Mouse (Mus musculus): ENCODE results near the gene Hs3st4. TPM values are rescaled to one million over a fixed set of nuclear protein-coding genes. Genes with fewer than 3 reads are reported as not detected.

Gene Hs3st4
- total RNA-seq, 1 experiment from 2014 or later: not detected

DNA sequence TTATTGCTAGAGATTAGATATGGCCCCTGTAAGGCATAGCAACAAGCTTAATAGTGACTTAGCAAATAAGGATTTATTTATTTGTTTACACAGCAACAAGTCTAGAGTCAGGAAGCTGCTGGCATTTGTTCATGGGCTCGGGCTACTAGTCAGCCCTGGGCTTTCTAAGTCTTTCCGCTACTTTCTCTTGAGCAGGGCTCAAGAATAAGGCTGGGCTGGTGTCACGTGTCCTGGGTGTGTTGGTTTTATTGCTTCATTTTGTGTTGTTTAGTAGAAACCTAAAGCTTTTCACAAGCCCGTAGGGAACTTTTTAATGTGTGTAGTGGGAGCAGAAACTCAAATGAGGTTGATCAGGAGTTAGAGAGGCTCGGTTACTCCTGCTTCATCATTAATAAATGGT is 153.5 kb downstream of the Hs3st4 start:
- no peak for DNase-seq

DNA sequence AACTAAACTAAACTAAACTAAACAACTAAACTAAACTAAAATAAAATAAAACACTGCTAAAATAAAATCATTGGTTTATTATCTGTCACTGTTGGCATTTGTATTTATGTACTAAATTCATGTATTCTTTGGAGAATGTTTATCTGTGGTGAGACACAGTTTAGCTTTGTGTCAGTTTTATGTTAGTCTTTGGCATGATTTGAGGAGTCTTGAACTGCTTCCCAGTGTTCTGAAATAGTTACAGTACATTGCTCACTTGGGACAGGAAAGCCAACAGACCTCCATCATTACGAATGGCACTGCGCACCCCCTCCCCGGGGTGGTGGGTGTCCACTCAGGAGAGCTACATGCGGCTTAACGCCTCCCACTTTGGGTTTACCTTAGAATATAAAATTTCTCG is 158.6 kb downstream of the Hs3st4 start:
- DNase-seq: no peak

DNA sequence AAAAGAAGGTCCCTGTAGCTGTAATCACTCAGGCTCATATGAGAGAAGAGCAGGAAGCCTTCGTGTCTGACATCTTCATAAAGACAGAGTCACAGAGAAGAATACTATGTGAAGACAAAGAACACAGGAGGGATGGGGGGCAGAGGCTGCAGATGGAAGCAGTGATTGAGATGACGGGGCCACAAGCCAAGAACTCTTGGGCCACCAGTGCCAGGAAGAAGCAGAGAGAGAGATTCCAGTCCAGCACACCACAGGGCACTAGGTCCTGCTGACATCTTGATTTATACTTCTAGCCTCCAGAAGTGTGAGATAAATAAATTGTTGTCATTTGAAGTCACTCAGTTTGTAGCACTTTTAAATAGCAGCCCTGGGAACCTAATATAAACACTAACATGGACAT is 168.2 kb downstream of the Hs3st4 start:
- DNase-seq: no peak

DNA sequence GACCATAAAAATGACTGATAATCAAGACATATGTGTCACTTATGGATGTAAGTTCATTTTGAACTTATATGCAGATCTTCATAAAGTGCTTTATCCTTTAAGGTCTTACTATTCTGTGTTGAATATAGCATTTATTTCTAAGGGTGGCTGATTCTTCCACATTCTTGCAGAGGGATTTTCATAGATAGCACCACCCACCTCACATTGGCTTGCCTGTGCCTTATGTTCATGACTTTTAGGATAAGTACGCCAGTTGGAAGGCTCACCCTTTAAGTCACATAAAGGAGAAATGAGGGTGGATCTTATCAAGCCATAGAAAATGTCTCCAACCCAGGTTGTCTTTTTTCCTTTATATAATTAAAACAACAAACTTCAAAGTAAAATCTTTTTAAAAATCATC is 180.6 kb downstream of the Hs3st4 start:
- DNase-seq: no peak

DNA sequence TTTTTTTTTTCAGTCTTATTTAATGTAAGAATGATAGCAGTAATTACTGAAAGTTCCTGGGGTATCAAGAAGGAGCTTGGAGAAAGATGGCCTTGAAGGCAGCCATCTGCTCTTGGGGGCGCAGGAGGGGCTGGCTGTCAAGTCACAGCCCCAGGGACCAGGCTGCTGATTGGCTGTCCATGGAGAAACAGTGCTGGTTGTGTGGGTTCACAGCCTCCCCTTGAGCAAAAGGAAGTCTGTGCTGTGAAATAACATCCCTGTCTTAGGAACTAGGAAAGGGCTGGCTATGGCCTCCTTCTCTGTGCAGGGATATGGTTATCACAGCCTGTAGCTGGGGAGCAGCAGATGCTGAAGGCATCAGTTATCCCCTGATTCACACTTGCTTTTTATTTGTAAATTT is 183.6 kb downstream of the Hs3st4 start:
- DNase-seq: no peak

DNA sequence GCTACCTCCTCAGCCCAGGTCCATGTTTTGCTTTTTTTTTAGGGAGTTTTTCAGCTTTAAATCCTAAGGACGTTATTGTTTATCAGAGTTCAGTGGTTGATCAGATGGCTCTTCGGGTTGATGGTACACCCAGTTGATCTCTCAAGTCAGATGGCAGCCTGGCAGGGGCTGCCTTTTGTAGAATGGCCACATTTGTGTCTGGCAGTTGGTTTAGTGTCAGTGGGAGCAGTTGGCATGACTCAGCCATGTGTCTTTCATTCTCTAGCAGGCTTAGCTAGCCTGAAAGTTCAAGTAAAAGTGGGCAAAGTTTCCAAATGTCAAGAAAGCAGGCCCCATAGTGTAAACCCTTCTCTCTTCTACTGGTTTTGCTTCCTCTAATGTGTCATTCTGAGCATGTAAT is 186.1 kb downstream of the Hs3st4 start:
- no peak for DNase-seq

DNA sequence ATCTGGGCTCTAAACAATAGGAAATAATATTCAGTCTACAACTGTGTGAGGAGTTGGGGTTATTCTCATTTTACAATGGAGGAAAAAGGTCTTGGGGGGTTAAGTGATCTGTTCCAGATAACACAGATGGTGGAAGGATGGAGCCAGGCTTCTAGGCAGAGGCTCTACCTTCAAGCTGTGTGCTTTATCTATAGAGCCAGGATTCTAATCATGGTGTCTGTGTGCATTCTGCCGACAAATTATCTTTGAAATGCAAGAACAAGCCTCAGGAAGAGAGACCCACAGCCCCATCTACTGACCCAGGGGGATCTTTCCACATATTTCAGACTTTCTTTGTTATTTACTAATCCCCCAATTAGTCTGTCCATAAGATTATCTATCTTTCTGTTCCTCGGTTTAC is 187.3 kb downstream of the Hs3st4 start:
- no peak for DNase-seq

DNA sequence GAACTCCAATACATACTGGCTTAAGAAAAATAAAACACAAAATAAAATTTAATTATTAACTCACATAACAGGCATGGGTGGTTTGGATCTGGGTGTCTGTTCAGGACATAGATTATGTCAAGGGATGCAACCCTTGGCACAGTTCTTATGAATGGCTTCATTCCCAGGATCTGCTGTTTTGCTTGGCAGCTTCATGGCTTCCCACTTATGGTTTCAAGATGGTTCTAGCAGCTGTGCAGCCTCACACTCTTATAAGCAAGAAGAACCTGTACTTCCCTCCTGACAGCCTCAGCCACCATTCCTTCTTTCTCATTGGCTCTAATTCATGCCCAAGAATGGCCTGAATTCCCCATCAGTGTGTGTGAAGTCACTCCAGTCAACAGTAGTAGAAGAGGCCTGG is 189.3 kb downstream of the Hs3st4 start:
- no peak for DNase-seq

DNA sequence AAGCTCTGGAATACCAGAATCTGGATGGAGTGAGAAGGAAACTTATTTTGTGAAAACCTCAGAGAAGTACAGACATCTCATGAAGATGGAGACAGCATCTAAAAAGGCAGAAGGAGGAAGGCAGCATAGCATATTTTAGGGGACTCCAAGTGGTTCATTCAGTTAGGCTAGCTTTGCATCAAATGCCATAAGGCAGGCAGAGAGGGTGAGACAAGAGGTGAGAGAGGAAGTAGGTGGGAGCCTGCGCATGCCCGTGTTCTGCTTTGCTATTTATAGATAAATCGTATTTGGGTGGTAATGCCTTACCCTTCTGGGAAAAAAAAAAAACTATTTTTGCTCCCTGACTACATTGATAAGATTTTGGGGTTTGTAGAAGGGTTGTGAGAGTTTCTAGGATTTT is 198.3 kb downstream of the Hs3st4 start:
- DNase-seq: no peak

DNA sequence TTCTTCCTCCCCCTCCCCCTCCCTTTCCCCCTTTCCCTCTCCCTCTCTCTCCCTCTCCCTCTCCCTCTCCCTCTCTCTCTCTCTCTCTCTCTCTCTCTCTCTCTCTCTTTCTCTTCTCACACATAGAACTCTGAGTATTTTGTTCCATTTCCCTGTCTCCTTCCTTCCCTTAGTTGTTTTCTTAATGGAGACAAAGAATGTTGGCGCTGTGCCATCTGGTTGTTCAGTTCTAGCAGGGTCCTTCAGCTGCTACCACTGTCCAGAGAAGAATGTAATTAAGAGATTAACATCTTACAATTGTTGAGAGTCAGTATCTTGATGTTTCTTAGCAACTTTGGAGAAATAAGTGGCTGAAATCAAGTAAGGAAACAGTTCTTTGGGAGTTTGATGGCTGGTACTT is 202.0 kb downstream of the Hs3st4 start:
- no peak for DNase-seq

DNA sequence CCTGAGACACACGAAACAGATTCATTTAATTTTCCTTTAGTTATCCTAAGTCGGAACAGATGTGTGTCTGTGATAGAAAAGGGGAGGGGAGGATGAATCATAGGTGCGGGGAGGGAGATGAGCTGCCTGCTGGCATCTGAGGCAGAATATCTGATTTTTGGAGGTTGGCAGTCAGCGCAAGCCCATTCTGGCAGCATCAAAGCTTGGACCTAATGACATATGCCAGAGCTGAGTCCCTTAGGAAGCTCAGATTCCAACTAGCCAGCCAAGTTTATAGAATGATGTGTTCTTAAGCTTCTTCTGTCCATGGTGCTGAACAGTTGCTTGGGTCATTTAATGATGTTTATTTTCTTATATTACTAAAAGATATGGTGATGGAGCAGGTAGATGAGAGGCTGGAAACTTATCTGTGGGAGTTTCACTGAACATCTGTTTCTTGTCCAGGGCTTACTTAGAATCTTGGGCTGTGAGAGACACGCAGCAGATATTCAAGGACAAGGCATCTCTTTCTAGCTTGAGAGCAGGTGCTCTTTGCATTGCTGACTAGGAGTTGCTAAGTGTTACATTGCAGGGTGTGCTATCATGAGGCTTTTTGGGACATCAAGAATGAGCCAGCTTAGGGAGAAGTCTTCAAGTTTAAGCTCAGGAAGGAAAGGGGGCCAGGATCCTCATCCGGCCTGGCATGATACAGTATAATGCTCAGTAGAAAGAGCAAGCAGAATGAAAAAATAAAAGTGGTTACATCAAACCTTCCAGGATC is 216.3 kb downstream of the Hs3st4 start:
- peak; percentile 5 for DNase-seq

DNA sequence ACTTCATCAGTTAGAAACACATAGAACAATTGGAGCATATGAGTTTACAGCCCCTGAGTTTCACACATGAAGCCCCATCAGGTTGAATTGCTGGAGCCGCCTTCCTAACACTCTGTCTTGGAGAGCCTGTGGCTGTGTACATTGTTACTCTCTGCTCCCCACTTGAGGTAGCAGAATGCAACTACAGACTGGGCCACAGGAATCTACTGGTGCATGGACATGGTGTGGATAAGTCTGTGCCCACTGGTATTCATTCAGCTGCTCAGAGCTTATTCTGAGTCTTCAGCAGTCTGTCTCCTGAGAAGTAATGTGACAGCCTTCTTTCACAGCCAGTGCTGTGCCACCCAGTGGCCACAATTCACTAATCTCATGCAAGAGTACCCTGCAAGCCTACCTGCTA is 234.3 kb downstream of the Hs3st4 start:
- no peak for DNase-seq

DNA sequence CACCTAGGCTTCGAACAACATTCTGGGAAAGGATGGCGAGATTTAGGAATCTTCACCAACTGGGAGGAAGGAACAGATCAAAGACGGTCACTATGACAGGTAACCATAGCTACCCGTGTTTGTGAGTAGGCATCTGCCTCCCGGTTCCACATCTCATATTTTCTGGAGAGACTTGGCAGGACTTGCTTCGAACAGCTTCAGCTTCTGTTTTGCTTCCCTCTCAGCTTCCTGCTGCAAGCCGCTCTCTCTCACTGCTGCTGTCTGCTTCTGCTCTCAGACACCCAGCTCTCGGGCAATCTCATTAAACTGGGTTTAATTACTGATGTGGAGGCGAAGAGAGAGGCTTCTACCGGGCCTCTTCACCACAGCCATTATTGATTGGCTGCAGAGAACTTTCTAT is 237.9 kb downstream of the Hs3st4 start:
- no peak for DNase-seq

DNA sequence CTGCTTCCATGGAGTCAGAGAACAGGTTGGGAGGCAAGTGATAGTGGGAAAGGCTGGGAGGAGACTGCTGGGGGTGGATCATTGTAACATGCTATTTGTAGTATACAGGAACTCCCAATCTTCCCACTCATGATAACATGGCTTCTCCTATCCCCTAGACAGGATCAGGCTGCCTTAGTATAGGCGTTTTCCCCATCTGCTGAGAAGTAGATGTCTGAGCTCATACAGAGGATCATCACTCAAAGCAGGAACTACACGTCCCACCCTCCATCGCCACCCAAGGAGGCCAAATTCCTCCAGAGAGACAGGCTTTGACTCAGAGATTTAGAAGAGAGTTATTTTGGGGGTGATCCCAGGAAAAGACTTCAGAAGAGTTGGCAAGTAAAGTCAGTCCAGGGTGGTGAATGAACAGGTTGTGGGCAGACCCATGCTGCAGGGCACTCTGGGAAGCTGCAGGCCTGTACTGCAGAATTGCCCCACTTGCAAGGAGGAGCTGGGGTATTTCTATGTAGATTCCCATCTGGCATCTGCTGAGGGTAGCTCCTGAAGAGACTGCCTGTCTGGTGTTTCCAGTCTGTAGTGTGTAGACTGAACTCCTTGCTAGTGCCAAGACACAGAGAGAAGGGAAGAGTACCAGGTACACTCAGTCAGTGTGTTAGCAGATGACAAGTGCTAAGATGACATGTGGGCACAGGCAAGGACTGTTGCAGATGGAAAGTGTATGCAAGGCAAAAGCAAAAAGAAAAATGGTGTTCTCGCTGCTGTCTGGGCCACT is 255.4 kb downstream of the Hs3st4 start:
- no peak for DNase-seq

DNA sequence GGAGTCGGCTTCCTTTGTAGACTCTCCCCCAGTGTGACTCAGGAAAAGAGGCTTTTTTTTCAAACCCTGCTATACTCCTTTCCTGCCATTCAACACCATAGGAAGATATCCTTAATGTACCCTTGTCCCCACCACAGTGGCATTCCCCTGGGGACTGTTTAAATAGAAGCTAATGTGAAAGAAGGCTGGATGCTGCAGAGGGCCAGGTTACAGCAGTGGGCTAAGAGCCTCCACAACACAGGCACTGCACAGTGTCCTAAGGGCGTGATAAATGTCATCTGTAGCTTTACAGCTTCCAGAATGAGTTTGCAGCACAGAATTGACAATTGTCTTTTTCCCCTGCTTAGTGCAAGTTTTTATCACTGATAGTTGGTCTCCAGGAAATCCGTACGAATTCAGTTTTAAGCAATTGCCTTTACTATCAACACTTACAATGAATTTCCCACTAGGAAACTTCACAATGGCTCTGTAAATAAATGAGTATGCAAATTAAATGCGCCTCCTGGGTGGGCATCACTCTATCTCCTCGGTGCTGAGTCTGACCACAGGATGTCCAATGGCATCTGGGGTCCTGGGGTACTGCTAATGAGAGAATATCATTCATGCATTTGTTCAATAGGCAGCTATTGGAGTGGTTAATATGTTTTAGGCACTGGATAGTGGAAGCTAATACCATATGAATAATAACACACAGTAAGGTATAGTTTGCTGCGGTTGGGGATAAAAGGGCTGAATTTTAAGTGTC is 257.4 kb downstream of the Hs3st4 start:
- no peak for DNase-seq

DNA sequence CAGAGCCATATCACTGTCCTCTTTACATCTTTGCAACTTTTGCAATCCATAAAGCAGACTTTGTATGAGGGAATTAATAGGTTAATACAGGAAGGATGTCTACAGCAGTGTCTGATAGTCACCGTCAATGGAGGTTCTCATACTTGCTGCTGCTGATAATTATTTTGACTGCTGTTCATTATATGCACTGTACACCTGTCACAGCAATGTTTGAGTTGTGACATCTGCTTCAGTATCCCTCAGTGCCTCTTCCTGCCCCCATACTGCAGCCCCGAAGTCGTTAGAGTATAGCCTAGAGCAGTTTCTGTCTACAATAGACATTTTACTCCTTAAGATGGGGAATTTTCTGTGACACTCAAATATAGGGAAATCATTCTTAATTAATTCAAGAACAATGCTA is 267.2 kb downstream of the Hs3st4 start:
- DNase-seq: no peak

DNA sequence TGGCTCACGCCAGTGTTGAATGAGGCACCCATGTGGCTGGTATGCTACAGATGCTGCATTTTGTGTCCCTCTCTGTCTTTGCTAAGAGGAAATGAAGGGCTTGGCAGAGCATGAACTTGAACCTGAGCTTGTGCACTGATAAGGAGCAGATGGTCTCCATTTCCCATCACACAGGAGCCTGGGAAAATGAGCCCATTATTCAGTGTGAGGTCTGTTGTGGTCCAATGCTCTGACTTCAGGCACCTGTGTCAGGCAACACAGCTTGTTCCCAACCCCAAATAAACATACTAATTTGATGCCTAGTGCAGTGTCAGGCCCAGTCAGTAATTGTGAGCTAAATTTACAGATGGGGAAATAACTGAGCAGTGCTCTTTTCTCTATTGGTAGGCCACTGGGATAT is 267.9 kb downstream of the Hs3st4 start:
- no peak for DNase-seq

DNA sequence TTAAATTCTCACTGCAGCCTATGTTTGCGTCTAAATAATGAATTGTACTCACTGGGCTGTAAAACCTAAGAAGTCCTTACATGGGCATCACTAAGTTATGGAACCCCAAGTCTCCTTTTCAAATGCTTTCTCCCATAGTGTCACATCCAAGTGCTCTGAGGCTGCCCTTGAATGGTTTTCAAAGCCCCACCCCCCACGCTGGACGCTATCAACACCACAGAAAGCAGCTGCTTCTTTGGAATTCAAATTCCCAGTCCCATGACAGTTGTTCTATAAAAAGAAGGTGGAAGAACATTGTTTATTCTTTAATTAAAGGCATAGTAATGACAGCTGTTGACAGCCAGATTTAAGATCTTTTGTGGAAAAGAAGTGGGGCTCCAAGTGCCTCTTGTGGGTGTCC is 275.8 kb downstream of the Hs3st4 start:
- DNase-seq: no peak

DNA sequence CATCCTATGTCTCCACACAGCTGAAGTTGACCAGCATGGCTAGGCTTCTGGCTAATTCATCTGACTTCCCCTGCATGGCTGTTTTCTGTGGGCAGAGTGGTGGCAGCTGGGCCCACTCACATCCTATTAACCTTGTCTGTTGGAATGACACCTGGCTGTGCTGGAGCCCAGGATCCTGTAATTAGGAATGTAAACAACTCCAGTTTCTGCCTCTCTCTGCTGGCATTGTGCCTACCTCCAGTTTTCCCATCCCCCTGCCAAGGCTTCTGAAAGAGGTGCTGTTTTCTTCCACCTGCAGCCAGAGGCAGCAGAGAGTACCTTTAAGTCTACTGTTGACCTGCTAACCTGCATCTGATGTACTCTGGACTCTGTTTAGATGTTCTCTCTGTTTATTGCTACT is 288.1 kb downstream of the Hs3st4 start:
- no peak for DNase-seq

DNA sequence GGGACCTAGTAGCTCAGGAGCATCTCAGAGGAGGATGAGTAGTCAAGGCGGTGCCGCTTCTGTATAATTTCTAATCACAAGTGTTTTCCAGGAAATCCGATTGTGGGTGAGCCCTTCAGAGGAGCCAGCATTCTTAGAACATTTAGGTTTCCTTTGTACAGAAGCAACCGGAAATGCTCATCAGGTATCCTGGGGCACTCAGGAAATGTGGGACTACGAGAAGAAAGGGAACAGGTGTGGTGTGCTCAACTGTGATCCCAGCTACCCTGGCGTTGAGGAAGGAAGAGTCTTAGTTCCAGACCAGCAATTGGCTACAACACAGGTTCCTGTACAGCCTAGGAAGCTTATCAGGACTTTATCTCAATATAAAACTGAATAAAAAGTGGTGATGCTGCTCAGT is 307.2 kb downstream of the Hs3st4 start:
- DNase-seq: no peak

DNA sequence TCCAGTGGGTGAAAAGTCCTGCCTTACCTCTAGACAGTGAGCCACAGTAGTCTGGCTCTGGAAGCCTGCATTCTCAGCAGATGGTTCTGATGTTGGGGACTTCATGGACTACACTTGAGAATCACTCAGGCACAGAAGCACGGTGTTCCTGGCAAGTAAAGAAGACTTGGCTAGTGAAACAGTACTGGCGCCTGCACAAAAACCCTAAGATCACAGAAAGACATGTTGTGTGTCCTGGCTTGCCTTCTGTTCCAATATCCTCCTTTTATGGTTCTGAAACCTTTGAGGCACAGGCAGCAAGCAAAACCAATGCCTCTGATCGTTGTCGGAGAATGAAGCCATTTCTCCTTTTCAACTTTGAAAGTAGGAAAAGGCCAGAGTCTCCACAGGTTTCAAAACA is 336.8 kb downstream of the Hs3st4 start:
- no peak for DNase-seq

DNA sequence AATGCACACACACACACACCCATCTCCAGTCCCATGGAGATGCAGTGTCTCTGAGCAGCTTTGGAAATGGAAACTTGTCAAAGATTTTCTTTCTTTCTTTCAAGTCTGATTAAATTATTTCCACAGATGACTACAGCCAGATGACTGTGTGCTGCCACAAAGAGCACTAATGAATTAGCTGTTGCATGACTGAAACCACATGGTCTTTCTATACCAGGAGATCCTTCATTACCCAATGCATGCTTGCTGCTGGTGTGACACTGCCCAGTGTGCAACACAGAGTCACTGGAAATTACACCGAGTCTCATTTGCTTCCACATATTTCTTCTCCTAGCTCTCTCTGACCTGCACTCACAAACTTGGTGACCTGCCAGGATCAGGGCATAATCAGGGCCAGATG is 353.0 kb downstream of the Hs3st4 start:
- no peak for DNase-seq

DNA sequence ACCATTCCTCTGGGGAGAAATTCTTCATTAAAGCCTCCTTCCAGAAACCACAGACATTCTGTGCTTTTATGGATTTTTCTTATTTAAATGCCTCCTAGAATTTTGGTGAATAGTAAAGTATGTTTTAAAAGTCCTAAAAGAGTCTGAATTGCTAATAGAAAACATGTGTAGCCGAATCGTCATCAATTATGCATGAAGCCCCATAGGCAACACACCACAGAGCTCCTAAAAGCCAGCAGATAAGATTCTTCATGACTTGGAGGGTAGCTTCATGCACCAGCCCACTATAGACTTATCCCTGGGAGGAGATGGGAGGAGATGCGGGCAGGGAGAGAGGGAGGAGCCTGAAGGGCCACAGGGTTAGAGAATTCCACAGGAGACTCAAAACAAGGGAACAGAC is 358.8 kb downstream of the Hs3st4 start:
- no peak for DNase-seq
